Mouse (Mus musculus) cortical plate, adult 2 months (tissue): ENCODE results near the gene Rfx5. TPM values are rescaled to one million over a fixed set of nuclear protein-coding genes. Genes with fewer than 3 reads are reported as not detected.

Source experiments
- H3K27ac ChIP-seq: fragments of 200-500 bp; 2 replicates; pipeline ENCODE4 v1.5.1; 2012; ENCODE audit warnings: low read length, control low read depth, inconsistent platforms; ENCODE audit not compliant: insufficient read depth
- H3K4me1 ChIP-seq: fragments of 200-500 bp; 2 replicates; pipeline ENCODE4 v1.6.1; 2011; ENCODE audit warnings: low read length; ENCODE audit not compliant: control insufficient read depth, insufficient read depth
- H3K4me3 ChIP-seq: fragments of 200-500 bp; 2 replicates; pipeline ENCODE4 v1.5.1; 2011; ENCODE audit warnings: mild to moderate bottlenecking, low read length, control low read depth; ENCODE audit not compliant: insufficient read depth
- CTCF ChIP-seq: fragments of 200-500 bp; IDR thresholded peaks from 2 replicates; pipeline ENCODE4 v1.5.1; 2011; ENCODE audit warnings: mild to moderate bottlenecking, control low read depth, low read length; ENCODE audit not compliant: insufficient read depth; ENCODE audit errors: extremely low read depth
- POLR2A ChIP-seq: fragments of 200-500 bp; IDR thresholded peaks from 2 replicates; pipeline ENCODE4 v1.6.1; 2011; ENCODE audit warnings: mild to moderate bottlenecking, low read length, control low read depth; ENCODE audit not compliant: insufficient read depth; ENCODE audit errors: extremely low read depth
- polyA plus RNA-seq: library from polyadenylated mRNA; depleted of rRNA; stranded (reverse); fragments of >200 nt; gene quantifications from 2 replicates; pipeline ENCODE4 v1.2.3, GENCODE M21; 2012

Gene Rfx5
- polyA plus RNA-seq, 1 experiment = 24.3 TPM

DNA sequence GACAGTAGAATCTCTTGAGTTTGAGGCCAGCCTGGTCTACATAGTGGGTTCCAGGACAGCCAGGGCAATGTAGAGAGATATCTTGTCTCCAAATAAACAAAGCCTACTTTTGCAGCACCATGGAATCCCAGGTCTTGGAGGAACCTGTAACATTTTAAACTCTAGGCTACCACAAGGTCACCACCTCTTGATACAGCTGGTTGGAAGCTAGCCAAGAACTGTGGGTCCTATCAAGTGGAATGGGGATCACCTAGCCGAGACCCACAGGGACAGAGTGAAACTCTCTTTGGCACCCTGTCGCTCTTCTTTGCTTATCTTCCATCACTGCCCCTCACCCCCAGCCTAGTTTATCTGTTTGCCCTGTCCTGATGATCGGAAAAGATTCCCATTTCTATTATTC lies 18.7 kb downstream of the Rfx5 start:
- no peak overlapping the region for H3K4me3 ChIP-seq
- H3K27ac ChIP-seq = no peak overlapping the region
- TF ChIP-seq POLR2A = no peak
- no peak for TF ChIP-seq CTCF
- no peaks in the 10 kb centered on the region for H3K4me1 ChIP-seq

DNA sequence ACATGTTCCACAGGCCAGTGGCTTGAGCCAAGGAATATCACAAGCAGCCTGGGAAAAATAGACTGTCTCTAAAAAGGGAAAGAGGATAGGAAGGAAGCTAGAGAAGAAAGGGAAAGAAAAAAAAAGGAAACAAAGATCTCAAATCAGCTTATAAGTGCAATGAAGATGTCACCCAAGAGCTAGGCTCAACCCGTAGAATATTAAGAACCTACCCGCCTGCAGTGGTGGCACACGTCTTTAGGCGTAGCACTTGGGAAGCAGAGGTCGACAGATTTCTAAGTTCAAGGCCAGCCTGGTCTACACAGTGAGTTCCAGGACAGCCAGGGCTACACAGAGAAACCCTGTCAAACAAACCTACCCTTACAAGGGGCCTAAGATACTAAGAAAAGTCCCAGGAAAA lies 19.7 kb downstream of the Rfx5 start:
- TF ChIP-seq POLR2A (no peak), CTCF (no peak)
- Histone ChIP-seq H3K27ac (no peak overlapping the region), H3K4me3 (peak overlapping the region; percentile 64; the same call in 1 of the 2 replicates), H3K4me1 (no peaks in the 10 kb centered on the region)

GRCm38 (mm10) chr3:94974026-94974527 lies 20.2 kb downstream of the Rfx5 start:
- H3K4me1 ChIP-seq = no peaks in the 10 kb centered on the region
- peak overlapping the region; percentile 64 for H3K4me3 ChIP-seq
- TF ChIP-seq POLR2A (no peak), CTCF (no peak)
- H3K27ac ChIP-seq = no peak overlapping the region

- Histone ChIP-seq H3K27ac (peak within 1 kb of the TSS; percentile 90), H3K4me3 (peak within 1 kb of the TSS; percentile 64), H3K4me1 (no peaks in the 10 kb centered on the region)
- TF ChIP-seq CTCF (no peak), POLR2A (peak; percentile 69)
Observed at GRCm38 (mm10) chr3:94974528-94975422, 20.9 kb downstream of the Rfx5 start, which contains the start of gene Pi4kb. Gene Pi4kb, plus strand, starts transcription at chr3:94974731.

DNA sequence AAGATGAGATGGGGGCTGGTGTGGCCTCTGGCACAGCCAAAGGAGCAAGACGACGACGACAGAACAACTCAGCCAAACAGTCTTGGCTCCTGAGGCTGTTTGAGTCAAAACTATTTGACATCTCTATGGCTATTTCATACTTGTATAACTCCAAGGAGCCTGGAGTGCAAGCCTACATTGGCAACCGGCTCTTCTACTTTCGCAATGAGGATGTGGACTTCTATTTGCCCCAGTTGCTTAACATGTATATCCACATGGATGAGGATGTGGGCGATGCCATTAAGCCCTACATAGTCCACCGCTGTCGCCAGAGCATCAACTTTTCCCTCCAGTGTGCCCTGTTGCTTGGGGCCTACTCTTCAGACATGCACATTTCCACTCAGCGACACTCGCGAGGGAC lies 30.4 kb downstream of the Rfx5 start:
- peaks cover 6% of the 10 kb centered on the region; the same call in 1 of the 2 replicates for H3K4me1 ChIP-seq
- no peak overlapping the region for H3K27ac ChIP-seq
- TF ChIP-seq POLR2A (no peak), CTCF (no peak)

DNA sequence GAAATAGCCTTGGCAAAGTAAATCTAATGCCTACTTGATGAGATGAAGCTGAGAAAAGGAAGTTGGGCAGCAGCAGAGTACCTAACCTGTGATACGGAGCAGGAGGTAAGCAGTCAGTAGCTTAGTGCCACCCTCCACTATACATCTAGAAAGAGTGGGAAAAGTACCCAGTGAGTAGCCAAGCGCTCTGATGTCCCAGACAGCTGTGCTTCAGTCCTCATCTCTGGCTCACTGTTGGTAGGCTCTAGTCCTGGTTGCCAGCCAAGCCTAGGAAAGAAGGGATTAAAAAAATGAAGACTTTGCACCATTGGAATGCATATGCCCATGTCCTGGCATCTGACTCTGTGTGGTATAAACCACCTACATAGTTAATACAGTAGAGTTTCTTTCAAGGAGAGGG lies 31.6 kb downstream of the Rfx5 start:
- Histone ChIP-seq H3K4me1 (peaks cover 4% of the 10 kb centered on the region; the same call in 1 of the 2 replicates), H3K4me3 (no peak overlapping the region), H3K27ac (no peak overlapping the region)
- no peak for TF ChIP-seq POLR2A
- TF ChIP-seq CTCF = no peak

More for the DNA sequence above, 30.4 kb downstream of the Rfx5 start:
- no peak overlapping the region for H3K4me3 ChIP-seq

GRCm38 (mm10) chr3:94987578-94987977 lies 33.7 kb downstream of the Rfx5 start:
- no peak for TF ChIP-seq POLR2A
- TF ChIP-seq CTCF = no peak
- H3K27ac ChIP-seq = no peak overlapping the region
- H3K4me1 ChIP-seq = peaks cover 4% of the 10 kb centered on the region; the same call in 1 of the 2 replicates
- no peak overlapping the region for H3K4me3 ChIP-seq

DNA sequence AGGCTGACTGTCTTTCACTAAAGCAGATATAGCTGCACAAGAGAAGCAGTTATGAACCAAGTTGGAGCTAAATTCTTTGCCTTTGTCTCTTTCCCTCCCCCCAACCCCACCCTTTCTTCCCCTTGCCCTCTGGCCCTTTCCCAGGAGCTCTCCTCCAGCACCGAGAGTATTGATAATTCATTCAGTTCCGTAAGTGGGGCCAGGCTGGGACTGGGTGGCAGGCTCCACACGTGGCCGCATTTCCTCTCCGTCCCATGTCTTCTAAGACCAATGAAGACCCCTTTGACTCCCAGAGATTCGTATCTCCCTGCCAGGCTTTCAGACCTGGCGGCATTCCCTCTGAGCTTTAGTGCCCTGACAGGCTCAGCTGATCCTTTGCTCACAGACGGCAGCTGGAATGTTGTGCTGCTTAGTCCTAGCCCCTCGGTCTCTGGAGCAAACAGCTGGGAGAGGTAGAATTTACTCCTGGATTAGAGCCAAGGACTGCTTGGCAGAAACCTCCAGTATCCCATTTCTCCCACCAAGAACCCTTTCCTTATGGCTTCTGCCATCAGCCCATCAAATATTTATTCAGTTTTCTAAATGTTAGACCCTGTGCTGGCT lies 35.4 kb downstream of the Rfx5 start:
- TF ChIP-seq CTCF (no peak), POLR2A (no peak)
- H3K27ac ChIP-seq = no peak overlapping the region
- H3K4me1 ChIP-seq = peaks cover 4% of the 10 kb centered on the region; the same call in 1 of the 2 replicates
- no peak overlapping the region for H3K4me3 ChIP-seq

DNA sequence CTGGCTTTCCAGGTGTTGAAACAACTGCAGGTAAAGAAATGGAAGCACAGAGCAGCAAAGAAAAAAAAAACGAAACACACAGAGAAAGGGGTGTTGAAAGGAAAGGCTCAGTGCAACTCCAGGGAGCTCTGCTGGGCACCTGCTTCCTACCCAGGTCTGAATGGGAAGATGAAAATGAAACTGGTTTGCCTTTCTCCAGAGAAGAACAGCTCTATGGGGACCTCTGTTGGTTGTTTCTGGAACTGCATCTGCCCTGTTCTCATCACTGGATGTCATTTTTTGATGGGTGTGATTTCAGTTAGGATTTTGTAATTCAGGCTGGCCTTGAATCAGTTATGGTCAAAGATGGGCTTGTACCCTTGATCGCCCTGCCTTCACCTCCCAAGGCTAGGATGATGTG lies 43.1 kb downstream of the Rfx5 start:
- H3K4me1 ChIP-seq = no peaks in the 10 kb centered on the region
- no peak overlapping the region for H3K4me3 ChIP-seq
- TF ChIP-seq CTCF = peak; percentile 89
- no peak for TF ChIP-seq POLR2A
- no peak overlapping the region for H3K27ac ChIP-seq
